Mouse (Mus musculus) CH12.LX (cell line): ENCODE measurements around the gene Odf4. TPM values are rescaled to one million over a fixed set of nuclear protein-coding genes. Genes with fewer than 3 reads are reported as not detected.
"Not testable (repeated sequence)": the region's sequence is repeated elsewhere in the genome, so short reads cannot be mapped to it uniquely, and the experiment has no call there.

Source experiments
- DNase-seq: peaks from one replicate; pipeline ENCODE4 v3.0.0-alpha.2; 2013; ENCODE audit errors: extremely low read depth
- H3K27ac ChIP-seq: 2 replicates; pipeline ENCODE4 v1.5.1; 2012; ENCODE audit warnings: low read depth, mild to moderate bottlenecking, control low read depth, moderate library complexity; ENCODE audit not compliant: insufficient read depth
- H3K27me3 ChIP-seq: replicated peaks from 2 replicates; pipeline ENCODE3; 2012; ENCODE audit warnings: inconsistent platforms
- H3K36me3 ChIP-seq, 2 experiments: replicated peaks in 1 of 2; 2 replicates each; pipeline versions ENCODE3 to v1.6.1; 2012; ENCODE audit warnings: inconsistent platforms in 1 of 2, low read length in 1 of 2, mild to moderate bottlenecking in 1 of 2, mixed read lengths in 1 of 2, moderate library complexity in 1 of 2; ENCODE audit not compliant: control insufficient read depth in 1 of 2, insufficient read depth in 1 of 2
- H3K4me1 ChIP-seq, 2 experiments: 2 replicates each; pipeline ENCODE4 v1.6.1; 2012; ENCODE audit warnings: inconsistent platforms in 1 of 2, moderate library complexity in 1 of 2; ENCODE audit not compliant: insufficient read depth in 2 of 2, control insufficient read depth in 1 of 2
- H3K4me2 ChIP-seq: 2 replicates; pipeline ENCODE4 v1.6.1; 2012; ENCODE audit warnings: low read depth, mild to moderate bottlenecking, control low read depth; ENCODE audit not compliant: poor library complexity, insufficient read depth, severe bottlenecking
- H3K4me3 ChIP-seq, 3 experiments: fragments of 150-350 bp in 1 of 3; sonication (generic) in 1 of 3; replicated peaks in 1 of 3; 2 replicates each; pipeline versions ENCODE3 to v1.5.1; 2011 to 2012; ENCODE audit warnings: low read depth in 2 of 3, low read length in 2 of 3, mild to moderate bottlenecking in 2 of 3, moderate library complexity in 2 of 3, control low read depth in 1 of 3, improper control_type of control experiment in 1 of 3, inconsistent platforms in 1 of 3, mixed read lengths in 1 of 3; ENCODE audit not compliant: poor library complexity in 1 of 3
- H3K79me2 ChIP-seq: replicated peaks from 2 replicates; pipeline ENCODE4 v1.6.1; 2012; ENCODE audit warnings: mild to moderate bottlenecking, moderate library complexity; ENCODE audit not compliant: control insufficient read depth, poor library complexity, insufficient read depth, severe bottlenecking; ENCODE audit errors: extremely low read depth
- H3K9ac ChIP-seq: 2 replicates; pipeline ENCODE4 v1.6.1; 2012; ENCODE audit warnings: low read depth, mild to moderate bottlenecking, control low read depth, moderate library complexity; ENCODE audit not compliant: insufficient read depth
- H3K9me3 ChIP-seq: replicated peaks from 2 replicates; pipeline ENCODE3; 2012; ENCODE audit warnings: low read length, inconsistent platforms, mixed read lengths
- BHLHE40 ChIP-seq: IDR thresholded peaks from 2 replicates; pipeline ENCODE4 v1.6.1; 2011; ENCODE audit warnings: mild to moderate bottlenecking, low read depth, low read length, improper control_type of control experiment
- CHD1 ChIP-seq: IDR thresholded peaks from 2 replicates; pipeline ENCODE4 v1.6.1; 2012; ENCODE audit warnings: low read depth, low read length, improper control_type of control experiment, inconsistent platforms
- E2F4 ChIP-seq: IDR thresholded peaks from 2 replicates; pipeline ENCODE4 v1.6.1; 2011; ENCODE audit warnings: low read depth, low read length, improper control_type of control experiment; ENCODE audit not compliant: insufficient replicate concordance
- ELF1 ChIP-seq: IDR thresholded peaks from 2 replicates; pipeline ENCODE4 v1.6.1; 2014; ENCODE audit warnings: low read depth, mild to moderate bottlenecking, inconsistent platforms, low read length, improper control_type of control experiment
- EP300 ChIP-seq: IDR thresholded peaks from 2 replicates; pipeline ENCODE4 v1.6.1; 2011; ENCODE audit warnings: low read length, improper control_type of control experiment
- GABPA ChIP-seq: IDR thresholded peaks from 2 replicates; pipeline ENCODE4 v1.6.1; 2012; ENCODE audit warnings: low read depth, low read length, improper control_type of control experiment, inconsistent platforms; ENCODE audit not compliant: insufficient replicate concordance
- HCFC1 ChIP-seq: IDR thresholded peaks from 2 replicates; pipeline ENCODE4 v1.6.1; 2012; ENCODE audit warnings: low read depth, mild to moderate bottlenecking, inconsistent platforms, low read length, improper control_type of control experiment
- IRF4 ChIP-seq: IDR thresholded peaks from 2 replicates; pipeline ENCODE4 v1.6.1; 2014; ENCODE audit warnings: low read depth, mild to moderate bottlenecking, inconsistent platforms, low read length, improper control_type of control experiment
- KAT2A ChIP-seq: IDR thresholded peaks from 2 replicates; pipeline ENCODE4 v1.6.1; 2012; ENCODE audit warnings: low read length, improper control_type of control experiment, inconsistent platforms; ENCODE audit not compliant: insufficient replicate concordance
- MAX ChIP-seq: IDR thresholded peaks from 2 replicates; pipeline ENCODE4 v1.6.1; 2011; ENCODE audit warnings: low read length, improper control_type of control experiment
- MAZ ChIP-seq: IDR thresholded peaks from 2 replicates; pipeline ENCODE4 v1.6.1; 2012; ENCODE audit warnings: low read depth, mild to moderate bottlenecking, inconsistent platforms, low read length, improper control_type of control experiment, moderate library complexity
- MXI1 ChIP-seq: IDR thresholded peaks from 2 replicates; pipeline ENCODE4 v1.6.1; 2011; ENCODE audit warnings: mild to moderate bottlenecking, low read depth, low read length, improper control_type of control experiment
- MYC ChIP-seq: IDR thresholded peaks from 2 replicates; pipeline ENCODE4 v1.6.1; 2011; ENCODE audit warnings: low read depth, mild to moderate bottlenecking, improper control_type of control experiment, low read length
- NELFE ChIP-seq: IDR thresholded peaks from 2 replicates; pipeline ENCODE4 v1.6.1; 2011; ENCODE audit warnings: low read depth, low read length, improper control_type of control experiment
- NRF1 ChIP-seq: IDR thresholded peaks from 2 replicates; pipeline ENCODE4 v1.6.1; 2014; ENCODE audit warnings: low read depth, mild to moderate bottlenecking, inconsistent platforms, low read length, improper control_type of control experiment, moderate library complexity
- POLR2A ChIP-seq: IDR thresholded peaks from 2 replicates; pipeline ENCODE4 v1.6.1; 2011; ENCODE audit warnings: low read depth, mild to moderate bottlenecking, improper control_type of control experiment, low read length
- POLR2AphosphoS2 ChIP-seq: IDR thresholded peaks from 2 replicates; pipeline ENCODE4 v1.6.1; 2011; ENCODE audit warnings: low read depth, low read length, improper control_type of control experiment
- RAD21 ChIP-seq: IDR thresholded peaks from 2 replicates; pipeline ENCODE4 v1.6.1; 2011; ENCODE audit warnings: low read depth, mild to moderate bottlenecking, low read length, improper control_type of control experiment, moderate library complexity
- RCOR1 ChIP-seq: conservative IDR thresholded peaks from 2 replicates; pipeline ENCODE4 v1.6.1; 2012; ENCODE audit warnings: low read depth, mild to moderate bottlenecking, inconsistent platforms, low read length, improper control_type of control experiment
- SIN3A ChIP-seq: IDR thresholded peaks from 2 replicates; pipeline ENCODE4 v1.6.1; 2012; ENCODE audit warnings: low read length, improper control_type of control experiment, inconsistent platforms
- TCF12 ChIP-seq: IDR thresholded peaks from 2 replicates; pipeline ENCODE4 v1.6.1; 2014; ENCODE audit warnings: low read depth, mild to moderate bottlenecking, inconsistent platforms, low read length, improper control_type of control experiment
- UBTF ChIP-seq: IDR thresholded peaks from 2 replicates; pipeline ENCODE4 v1.6.1; 2012; ENCODE audit warnings: low read depth, mild to moderate bottlenecking, inconsistent platforms, low read length, improper control_type of control experiment, moderate library complexity
- USF1 ChIP-seq: IDR thresholded peaks from 2 replicates; pipeline ENCODE4 v1.6.1; 2014; ENCODE audit warnings: low read depth, mild to moderate bottlenecking, inconsistent platforms, low read length, improper control_type of control experiment
- USF2 ChIP-seq: conservative IDR thresholded peaks from 2 replicates; pipeline ENCODE4 v1.6.1; 2011; ENCODE audit warnings: low read depth, low read length, improper control_type of control experiment
- ZC3H11A ChIP-seq: IDR thresholded peaks from 2 replicates; pipeline ENCODE4 v1.6.1; 2012; ENCODE audit warnings: low read depth, mild to moderate bottlenecking, inconsistent platforms, low read length, improper control_type of control experiment
- ZKSCAN1 ChIP-seq: IDR thresholded peaks from 2 replicates; pipeline ENCODE4 v1.6.1; 2012; ENCODE audit warnings: low read depth, inconsistent platforms, low read length, improper control_type of control experiment, borderline replicate concordance
- ZMIZ1 ChIP-seq: IDR thresholded peaks from 2 replicates; pipeline ENCODE4 v1.6.1; 2012; ENCODE audit warnings: low read depth, mild to moderate bottlenecking, inconsistent platforms, low read length, improper control_type of control experiment
- ZNF384 ChIP-seq: IDR thresholded peaks from 2 replicates; pipeline ENCODE4 v1.6.1; 2012; ENCODE audit warnings: low read depth, low read length, improper control_type of control experiment, inconsistent platforms
- dilution Hi-C: fragments of 300-500 bp; cut with MboI; formaldehyde crosslinking; loops from 2 replicates; pipeline ENCODE4 v1.14.3; 2020; ENCODE audit warnings: low sequenced_read_pairs; ENCODE audit not compliant: extremely low pct_unique_long_range_greater_than_20kb, extremely low pct_ligation_motif_present
- in situ Hi-C: fragments of 300-500 bp; cut with MboI; formaldehyde crosslinking; loops from 3 replicates; pipeline ENCODE4 v1.14.3; 2019; ENCODE audit warnings: low sequenced_read_pairs, low pct_ligation_motif_present, low pct_unique_long_range_greater_than_20kb, mixed read lengths
- polyA plus RNA-seq: library from polyadenylated mRNA; unstranded; fragments of >175 nt; gene quantifications from 2 replicates; pipeline ENCODE4 v1.2.1, GENCODE M21; 2012; ENCODE audit warnings: low read depth; ENCODE audit not compliant: insufficient read length
- total RNA-seq, 2 experiments: library from RNA; depleted of rRNA; stranded (reverse); fragments of 300-350 nt in 1 of 2; fragments of >200 nt in 1 of 2; gene quantifications; 2 replicates each; pipeline ENCODE4 v1.2.3; 2012 to 2014

Odf4 gene
- total and polyA plus RNA-seq, 3 experiments, result not detected

DNA sequence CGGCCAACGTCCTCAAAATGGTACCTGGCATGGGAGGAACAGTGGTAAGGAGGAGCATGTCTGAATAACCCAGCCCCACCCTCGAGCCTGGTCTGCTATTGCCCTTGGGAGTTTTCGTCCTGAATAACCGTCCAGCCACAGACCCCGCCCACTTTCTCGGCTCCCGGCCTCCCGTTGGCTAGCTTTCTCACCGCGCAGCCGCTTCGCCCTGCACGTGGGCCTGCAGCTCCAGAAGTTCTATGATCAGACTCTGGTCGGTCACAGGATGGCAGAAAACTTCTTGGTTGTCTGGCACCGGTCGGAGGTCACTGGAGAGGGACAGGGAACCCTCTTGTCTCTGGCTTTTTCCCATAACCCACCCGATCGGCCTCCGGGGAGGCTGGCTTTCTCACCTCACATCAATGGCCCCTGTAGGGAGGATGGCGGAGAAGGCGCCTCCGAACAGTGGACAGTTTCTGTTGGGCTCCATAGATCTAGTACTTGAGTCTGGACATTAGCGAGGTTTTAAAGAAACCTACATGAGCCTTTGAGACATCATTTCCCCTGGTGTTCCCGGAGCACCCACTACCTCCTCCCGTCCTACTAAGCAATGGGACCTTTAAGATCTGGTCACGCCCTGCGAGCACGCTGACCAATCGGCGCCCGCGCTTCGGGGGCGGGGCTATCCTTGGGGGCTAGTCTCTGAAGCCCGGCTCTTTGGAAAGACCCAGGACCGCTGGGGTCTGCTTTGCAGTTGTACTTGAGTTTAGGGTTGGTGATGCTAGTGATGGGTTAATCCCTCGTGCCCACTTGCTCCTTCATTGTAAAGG, 46.6 kb upstream of the Odf4 start:
- TF ChIP-seq POLR2A (peak; percentile 80), HCFC1 (peak; percentile 29), SIN3A (peak; percentile 78), IRF4 (0 out of 2 replicates have a peak, but pooled peaks have one; percentile 4), ELF1 (peak; percentile 32; the same call in 1 of the 2 replicates), NRF1 (peak; percentile 72), MYC (peak; percentile 78; the same call in 1 of the 2 replicates), NELFE (peak; percentile 78), ZMIZ1 (peak; percentile 51; the same call in 1 of the 2 replicates), MAX (peak; percentile 91), BHLHE40 (peak; percentile 52), MXI1 (peak; percentile 97), USF1 (peak; percentile 1; the same call in 1 of the 2 replicates), POLR2AphosphoS2 (peak; percentile 78; the same call in 1 of the 2 replicates), MAZ (0 out of 2 replicates have a peak, but pooled peaks have one; percentile 62), TCF12 (0 out of 2 replicates have a peak, but pooled peaks have one; percentile 27)
- H3K9ac ChIP-seq, H3K27ac ChIP-seq, H3K9me3 ChIP-seq, H3K79me2 ChIP-seq, dilution Hi-C loops, H3K27me3 ChIP-seq: not testable (repeated sequence)
- H3K4me1 ChIP-seq, result peaks cover 6 to 26% of the 10 kb centered on the region in 2 experiments
- peak overlapping the region; percentile 75 for H3K4me2 ChIP-seq
- DNase-seq, result peak; percentile 94
- H3K4me3 ChIP-seq, result peak overlapping the region; percentile 40 to 52 (median 41)
- peaks cover 0 to 20% of the 10 kb centered on the region in 2 experiments for H3K36me3 ChIP-seq
- in situ Hi-C loops, result loop anchor here (5.0 kb wide), 1 partner anchor 71 kb away; the partner anchor contains the start of gene Rpl26

DNA sequence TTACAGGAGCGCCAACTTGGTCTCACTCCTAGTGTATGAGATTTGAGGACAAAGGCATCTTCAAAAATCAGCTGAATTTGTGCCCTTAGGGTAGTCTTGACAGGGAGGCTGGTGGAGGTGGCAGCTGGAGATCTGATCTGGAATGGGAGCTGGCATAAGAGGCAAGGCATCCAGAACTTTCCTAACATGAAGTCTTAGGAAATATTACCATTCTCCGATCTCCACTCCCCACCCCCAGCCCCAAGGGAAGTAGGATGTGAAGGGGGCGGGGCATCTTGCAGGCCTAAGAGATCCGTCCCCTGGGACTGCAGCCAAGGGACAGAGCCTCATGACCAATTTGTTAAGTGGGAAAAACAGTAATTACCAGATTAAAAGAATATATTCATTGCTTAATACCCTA, 43.4 kb upstream of the Odf4 start:
- dilution Hi-C loops, result no loop called here
- Histone ChIP-seq H3K27ac (no peak overlapping the region), H3K9me3 (no peaks in the 10 kb centered on the region), H3K79me2 (no peaks in the 10 kb centered on the region), H3K27me3 (peaks cover 7% of the 10 kb centered on the region), H3K4me3 (no peak overlapping the region), H3K4me1 (peaks cover 10 to 44% of the 10 kb centered on the region in 2 experiments), H3K4me2 (no peak overlapping the region), H3K36me3 (peaks cover 0 to 20% of the 10 kb centered on the region in 2 experiments), H3K9ac (no peak overlapping the region)
- no peak for DNase-seq
- in situ Hi-C loops, result loop anchor here (5.0 kb wide), 1 partner anchor 68 kb away; the partner anchor contains the start of gene Rpl26
- no peak for TF ChIP-seq E2F4
- TF ChIP-seq NELFE, result no peak
- TF ChIP-seq GABPA, result no peak
- no peak for TF ChIP-seq POLR2AphosphoS2
- TF ChIP-seq ELF1, result no peak
- TF ChIP-seq UBTF, result no peak
- no peak for TF ChIP-seq ZC3H11A
- TF ChIP-seq RAD21, result no peak
- no peak for TF ChIP-seq CHD1
- no peak for TF ChIP-seq KAT2A
- TF ChIP-seq USF1, result no peak
- no peak for TF ChIP-seq USF2
- TF ChIP-seq RCOR1, result no peak
- TF ChIP-seq EP300, result no peak
- TF ChIP-seq NRF1, result no peak
- TF ChIP-seq ZKSCAN1, result no peak
- no peak for TF ChIP-seq ZNF384
- TF ChIP-seq MAX, result no peak
- no peak for TF ChIP-seq POLR2A
